Mouse (Mus musculus) liver, adult (tissue): Measurements from ENCODE around the gene Fmo9.

Experiments
- GATA4 ChIP-seq: IDR thresholded peaks from 2 replicates; pipeline ENCODE4 v1.6.1; 2014; ENCODE audit warnings: mild to moderate bottlenecking, low read length; ENCODE audit not compliant: insufficient replicate concordance

Fmo9 gene

GRCm38 (mm10) chr1:166681745-166682144 lies at the start of gene Fmo9:
TSS of gene Fmo9 (minus strand) at chr1:166681845.
- no peak for TF ChIP-seq GATA4

DNA sequence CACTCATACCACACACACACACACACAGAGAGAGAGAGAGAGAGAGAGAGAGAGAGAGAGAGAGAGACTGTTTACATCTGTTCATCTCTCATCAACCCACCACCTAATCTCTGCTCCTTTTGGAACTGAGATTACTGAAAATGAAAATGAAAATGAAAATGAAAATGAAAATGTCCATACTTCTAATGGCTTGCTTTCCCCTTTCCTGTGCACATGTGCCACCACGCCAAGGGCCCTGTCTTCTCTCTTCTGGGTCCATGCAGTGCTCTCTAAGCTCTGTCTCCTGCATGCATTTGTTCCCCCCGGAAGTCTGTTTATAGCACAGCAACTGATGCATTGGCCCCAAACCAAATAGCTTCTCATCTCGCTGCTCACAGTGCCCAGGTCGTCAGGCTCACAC lies 49.2 kb upstream of the Fmo9 start:
- TF ChIP-seq GATA4, result no peak

- no peak for TF ChIP-seq GATA4
Observed at GRCm38 (mm10) chr1:166730215-166730614, 48.6 kb upstream of the Fmo9 start.

GRCm38 (mm10) chr1:166710861-166711260 lies 29.2 kb upstream of the Fmo9 start:
- TF ChIP-seq GATA4, result no peak

GRCm38 (mm10) chr1:166702270-166702912 lies 20.7 kb upstream of the Fmo9 start:
- TF ChIP-seq GATA4, result no peak

GRCm38 (mm10) chr1:166669264-166669663 lies 12.4 kb downstream of the Fmo9 start:
- no peak for TF ChIP-seq GATA4

- TF ChIP-seq GATA4, result no peak
Observed at GRCm38 (mm10) chr1:166660800-166661199, 20.8 kb downstream of the Fmo9 start.

GRCm38 (mm10) chr1:166647593-166647992 lies 34.1 kb downstream of the Fmo9 start, which contains the start of gene Gm4847:
TSS of gene Gm4847 (minus strand) at chr1:166647693.
- no peak for TF ChIP-seq GATA4
